In the genomic region with DNA sequence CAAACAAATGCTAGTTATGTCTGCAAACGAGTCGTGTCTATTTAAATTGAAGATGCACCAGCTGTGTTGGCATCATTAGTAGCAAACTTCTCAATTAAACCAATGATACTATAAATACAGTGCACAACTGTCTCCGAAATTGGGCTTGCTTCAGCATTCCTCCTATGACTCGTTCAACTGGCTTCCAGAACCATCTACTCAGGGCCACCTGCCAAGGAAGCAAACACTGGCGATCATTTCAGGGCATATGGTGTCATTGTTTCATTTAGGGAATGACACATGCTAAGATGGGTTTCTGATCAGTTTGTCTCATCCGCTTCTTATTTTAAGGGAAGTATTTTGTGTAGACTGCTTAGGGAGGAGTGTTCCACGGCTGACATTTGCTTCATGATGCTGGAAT, we compare ENCODE assay signal across 9 mouse cellular contexts.
A peak's percentile ranks its signal among the peaks of the same experiment; 100 is the strongest.
DNase-seq lines count a peak whose midpoint lies in the region; ATAC-seq lines count a peak whose summit lies in the region.
"Had no signal": no experiment of that assay in that cellular context is flagged by ENCODE, and none has a peak within 500 bp of the region (broad histone marks: within the 10 kb centered on the region; RNA-seq: fewer than 3 reads in every experiment).

No protein-coding gene starts in this region.

- H3K27me3 ChIP-seq in midbrain, embryonic 11.5 days (ENCODE audit: control insufficient read depth, insufficient read depth, low read length), result no peaks in the 10 kb centered on the region
- H3K27me3 ChIP-seq in midbrain, embryonic 14.5 days (ENCODE audit: control insufficient read depth, insufficient read depth, low read length), result no peaks in the 10 kb centered on the region
- no peaks in the 10 kb centered on the region for H3K27me3 ChIP-seq in hindbrain, embryonic 12.5 days
- H3K27me3 ChIP-seq: embryonic facial prominence, embryonic 12.5 days had no signal

- H3K4me3 ChIP-seq in midbrain, embryonic 11.5 days (ENCODE audit: low read depth, low read length), result no peak overlapping the region
- H3K4me3 ChIP-seq in midbrain, embryonic 14.5 days (replicated peaks; ENCODE audit: low read depth, low read length), result no peak overlapping the region
- H3K4me3 ChIP-seq in hindbrain, embryonic 12.5 days, result no peak overlapping the region
- H3K4me3 ChIP-seq: embryonic facial prominence, embryonic 12.5 days had no signal

- no peaks in the 10 kb centered on the region for H3K4me1 ChIP-seq in midbrain, embryonic 11.5 days (ENCODE audit: control insufficient read depth, insufficient read depth, low read length)
- H3K4me1 ChIP-seq in midbrain, embryonic 14.5 days (ENCODE audit: control insufficient read depth, insufficient read depth, low read length), result no peaks in the 10 kb centered on the region
- H3K4me1 ChIP-seq in hindbrain, embryonic 12.5 days, result peaks cover 2% of the 10 kb centered on the region; the same call in 1 of the 2 replicates
- H3K4me1 ChIP-seq: embryonic facial prominence, embryonic 12.5 days had no signal

- no peak for ATAC-seq in midbrain, embryonic 11.5 days (ENCODE audit: low FRiP score)
- no peak for ATAC-seq in midbrain, embryonic 14.5 days (ENCODE audit: low FRiP score, low TSS enrichment)
- ATAC-seq in hindbrain, embryonic 12.5 days (ENCODE audit: low FRiP score), result no peak

- H3K4me2 ChIP-seq in midbrain, embryonic 11.5 days, result no peak overlapping the region
- no peak overlapping the region for H3K4me2 ChIP-seq in midbrain, embryonic 14.5 days (ENCODE audit: low read length)
- no peak overlapping the region for H3K4me2 ChIP-seq in hindbrain, embryonic 12.5 days (replicated peaks)
- H3K4me2 ChIP-seq: embryonic facial prominence, embryonic 12.5 days had no signal

- DNase-seq in adrenal gland, adult (ENCODE audit: inconsistent age in 2 of 2, low spot score in 1 of 2), result peak; percentile 12 to 33
- DNase-seq in adrenal gland, postnatal 4 days (ENCODE audit: low spot score in 2 of 2), result no peak
- DNase-seq in midbrain, embryonic 11.5 days (ENCODE audit: low spot score, missing footprints), result peak; percentile 44
- DNase-seq in midbrain, embryonic 14.5 days, result no peak
- DNase-seq in layer of hippocampus, adult 9-10 months (ENCODE audit: low spot score), result peak; percentile 70
- no peak for DNase-seq in ovary, postnatal 14 days (ENCODE audit: low spot score)
- no peak for DNase-seq in thymus, postnatal 4 days

- no peaks in the 10 kb centered on the region for H3K9me3 ChIP-seq in midbrain, embryonic 11.5 days (ENCODE audit: control insufficient read depth, low read length)
- H3K9me3 ChIP-seq in midbrain, embryonic 14.5 days (ENCODE audit: control insufficient read depth, low read length), result no peaks in the 10 kb centered on the region
- no peaks in the 10 kb centered on the region for H3K9me3 ChIP-seq in hindbrain, embryonic 12.5 days (replicated peaks)
- H3K9me3 ChIP-seq: embryonic facial prominence, embryonic 12.5 days had no signal

- 92% methylated on average over 7 of the region's 7 CpGs for WGBS in midbrain, embryonic 11.5 days
- WGBS in midbrain, embryonic 14.5 days, result 94% methylated on average over 7 of the region's 7 CpGs
- WGBS in hindbrain, embryonic 12.5 days, result 93% methylated on average over 7 of the region's 7 CpGs

- no peak overlapping the region for H3K9ac ChIP-seq in midbrain, embryonic 11.5 days (ENCODE audit: low read length)
- no peak overlapping the region for H3K9ac ChIP-seq in midbrain, embryonic 14.5 days (replicated peaks; ENCODE audit: low read length)
- no peak overlapping the region for H3K9ac ChIP-seq in hindbrain, embryonic 12.5 days
- H3K9ac ChIP-seq: embryonic facial prominence, embryonic 12.5 days had no signal

- no peaks in the 10 kb centered on the region for H3K36me3 ChIP-seq in midbrain, embryonic 11.5 days (ENCODE audit: control insufficient read depth, insufficient read depth, low read length)
- no peaks in the 10 kb centered on the region for H3K36me3 ChIP-seq in midbrain, embryonic 14.5 days (ENCODE audit: control insufficient read depth, insufficient read depth, low read length)
- no peaks in the 10 kb centered on the region for H3K36me3 ChIP-seq in hindbrain, embryonic 12.5 days
- H3K36me3 ChIP-seq: embryonic facial prominence, embryonic 12.5 days had no signal

- no peak overlapping the region for H3K27ac ChIP-seq in midbrain, embryonic 11.5 days (ENCODE audit: low read depth, low read length)
- H3K27ac ChIP-seq in midbrain, embryonic 14.5 days (replicated peaks; ENCODE audit: low read depth, low read length), result no peak overlapping the region
- no peak overlapping the region for H3K27ac ChIP-seq in hindbrain, embryonic 12.5 days
- H3K27ac ChIP-seq: embryonic facial prominence, embryonic 12.5 days had no signal

Comparison
In these comparisons a context has a peak if more than half of its experiments do, and no peak if none do; other contexts are left out.
1. DNase-seq: peak in adrenal gland, adult (2 of 2), midbrain, embryonic 11.5 days (single experiment) and layer of hippocampus, adult 9-10 months (single experiment); none in adrenal gland, postnatal 4 days (0 of 2), midbrain, embryonic 14.5 days (single experiment), ovary, postnatal 14 days (single experiment) and thymus, postnatal 4 days (single experiment).